Mouse (Mus musculus): Measurements from ENCODE around the gene Acox1.
A peak's percentile ranks its signal among the peaks of the same experiment; 100 is the strongest.

- no peak for TF ChIP-seq MAX (IDR thresholded peaks at IDR 0.05; ENCODE audit: low read length)
- TF ChIP-seq MYC (IDR thresholded peaks at IDR 0.05; ENCODE audit: low read depth, low read length): 0 out of 2 replicates have a peak, but pooled peaks have one; percentile 52
- TF ChIP-seq ZNF384 (IDR thresholded peaks at IDR 0.05; ENCODE audit: low read depth, low read length): no peak
- no peak for TF ChIP-seq MAFK (IDR thresholded peaks at IDR 0.05; ENCODE audit: borderline replicate concordance, low read depth, low read length)
Observed at GRCm38 (mm10) chr11:116219885-116220284, 21.0 kb upstream of the Acox1 start.
